Mouse (Mus musculus): ENCODE data around the gene Arhgap4. TPM values are rescaled to one million over a fixed set of nuclear protein-coding genes. Genes with fewer than 3 reads are reported as not detected.

Arhgap4 gene
- polyA plus RNA-seq, 1 experiment from 2014 or later, result 2.4 TPM

DNA sequence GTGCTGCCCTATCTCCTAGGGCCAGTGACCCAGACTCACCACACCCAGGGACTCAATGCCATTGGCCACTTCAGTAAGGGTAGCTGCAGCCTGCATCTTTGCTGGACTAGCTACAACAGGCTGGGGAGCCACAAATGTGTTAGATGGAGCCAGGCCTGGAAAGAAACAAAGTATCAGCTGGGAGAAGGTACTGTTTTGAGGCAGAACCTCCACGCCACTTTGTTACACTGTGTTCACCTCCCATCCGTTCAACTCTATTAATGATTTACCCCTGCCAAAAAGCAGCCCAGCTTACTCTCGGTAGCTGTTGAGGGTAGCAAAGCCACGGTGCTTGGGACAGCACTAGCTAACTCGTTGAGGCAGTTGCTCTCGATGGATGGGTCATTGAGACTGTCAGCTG lies 25.2 kb upstream of the Arhgap4 start:
- WGBS, result 88% methylated on average over 6 of the region's 6 CpGs
- no peaks in the 10 kb centered on the region for H3K9me3 ChIP-seq (replicated peaks)
- DNase-seq (ENCODE audit: low spot score), result no peak
- H3K27me3 ChIP-seq (ENCODE audit: low read depth, poor library complexity, severe bottlenecking), result peaks cover 30% of the 10 kb centered on the region
- H3K27ac ChIP-seq, result no peak overlapping the region
- H3K36me3 ChIP-seq, result peaks cover 100% of the 10 kb centered on the region
- no peak overlapping the region for H3K4me3 ChIP-seq
- H3K4me1 ChIP-seq, result no peaks in the 10 kb centered on the region

DNA sequence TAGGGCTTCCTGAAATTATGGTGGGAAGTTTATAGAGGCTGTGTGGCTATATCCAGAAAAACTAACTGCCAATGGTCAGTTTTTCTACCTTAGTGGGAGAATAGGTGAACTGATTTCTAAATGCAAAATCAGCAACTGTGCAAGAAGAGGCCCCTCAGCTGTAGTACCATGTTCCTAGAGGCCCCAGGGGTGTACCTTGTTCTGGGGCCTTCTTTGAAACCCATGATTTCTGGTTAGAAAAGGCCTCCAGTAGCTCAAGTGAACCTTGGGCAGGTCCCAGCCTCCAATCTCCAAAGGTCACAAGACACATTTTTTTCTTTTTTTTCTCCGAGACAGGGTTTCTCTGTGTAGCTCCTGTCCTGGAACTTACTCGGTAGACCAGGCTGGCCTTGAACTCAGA lies 20.6 kb upstream of the Arhgap4 start:
- Histone ChIP-seq H3K27ac (no peak overlapping the region), H3K36me3 (peaks cover 65% of the 10 kb centered on the region), H3K4me3 (no peak overlapping the region), H3K4me1 (no peaks in the 10 kb centered on the region), H3K9me3 (replicated peaks) (no peaks in the 10 kb centered on the region), H3K27me3 (ENCODE audit: low read depth, poor library complexity, severe bottlenecking) (peaks cover 38% of the 10 kb centered on the region)
- WGBS, result 94% methylated on average over 2 of the region's 2 CpGs
- DNase-seq (ENCODE audit: low spot score), result no peak

DNA sequence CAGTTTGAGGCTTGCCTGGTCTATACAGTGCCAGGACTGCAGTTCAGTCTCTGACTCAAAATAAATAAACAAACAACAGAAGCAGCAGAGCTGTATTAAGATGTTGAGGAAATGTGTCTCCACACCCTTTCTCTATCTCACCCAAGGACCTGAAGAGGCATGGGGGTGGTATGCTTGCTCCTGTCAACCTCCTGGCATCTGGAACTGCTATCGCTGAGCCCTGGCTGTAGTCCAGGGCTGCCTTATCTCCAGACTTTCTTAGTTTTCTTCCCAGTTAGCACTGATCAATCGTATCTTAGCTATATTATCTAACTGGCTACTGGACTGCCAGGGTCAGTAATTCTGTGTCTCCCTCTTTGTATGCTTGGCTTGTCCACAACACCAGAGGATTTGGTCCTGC lies 20.2 kb upstream of the Arhgap4 start:
- WGBS, result 86% methylated on average over 2 of the region's 2 CpGs
- peaks cover 61% of the 10 kb centered on the region for H3K36me3 ChIP-seq

DNA sequence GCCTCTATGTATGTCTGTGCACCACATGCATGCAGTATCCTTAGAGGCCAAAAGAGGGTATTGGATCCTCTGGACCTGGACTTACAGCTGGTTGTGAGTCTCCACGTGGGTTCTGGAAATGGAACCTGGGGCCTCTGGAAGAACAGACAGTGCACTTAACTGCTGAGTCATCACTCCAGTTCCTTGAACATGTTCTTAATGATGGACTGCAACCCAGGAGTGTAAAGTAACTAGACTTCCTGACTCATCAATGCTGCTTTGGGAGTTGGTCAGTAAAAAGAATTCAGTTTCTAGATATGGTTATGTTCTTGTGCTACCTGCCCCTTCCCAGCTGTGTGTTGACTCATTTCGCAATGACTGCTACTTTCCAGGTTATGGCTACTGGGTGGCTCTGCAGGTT lies 10.2 kb upstream of the Arhgap4 start:
- WGBS, result 70% methylated on average over 2 of the region's 2 CpGs
- Histone ChIP-seq H3K36me3 (no peaks in the 10 kb centered on the region), H3K4me3 (no peak overlapping the region), H3K9me3 (replicated peaks) (no peaks in the 10 kb centered on the region), H3K27ac (no peak overlapping the region), H3K27me3 (ENCODE audit: low read depth, poor library complexity, severe bottlenecking) (peaks cover 11% of the 10 kb centered on the region; the same call in 1 of the 2 replicates), H3K4me1 (no peaks in the 10 kb centered on the region)
- no peak for DNase-seq (ENCODE audit: low spot score)

More for the DNA sequence above, 20.2 kb upstream of the Arhgap4 start:
- no peak for DNase-seq (ENCODE audit: low spot score)
- peaks cover 33% of the 10 kb centered on the region for H3K27me3 ChIP-seq (ENCODE audit: low read depth, poor library complexity, severe bottlenecking)
- no peaks in the 10 kb centered on the region for H3K4me1 ChIP-seq
- H3K4me3 ChIP-seq, result no peak overlapping the region
- H3K27ac ChIP-seq, result no peak overlapping the region
- H3K9me3 ChIP-seq (replicated peaks), result no peaks in the 10 kb centered on the region

DNA sequence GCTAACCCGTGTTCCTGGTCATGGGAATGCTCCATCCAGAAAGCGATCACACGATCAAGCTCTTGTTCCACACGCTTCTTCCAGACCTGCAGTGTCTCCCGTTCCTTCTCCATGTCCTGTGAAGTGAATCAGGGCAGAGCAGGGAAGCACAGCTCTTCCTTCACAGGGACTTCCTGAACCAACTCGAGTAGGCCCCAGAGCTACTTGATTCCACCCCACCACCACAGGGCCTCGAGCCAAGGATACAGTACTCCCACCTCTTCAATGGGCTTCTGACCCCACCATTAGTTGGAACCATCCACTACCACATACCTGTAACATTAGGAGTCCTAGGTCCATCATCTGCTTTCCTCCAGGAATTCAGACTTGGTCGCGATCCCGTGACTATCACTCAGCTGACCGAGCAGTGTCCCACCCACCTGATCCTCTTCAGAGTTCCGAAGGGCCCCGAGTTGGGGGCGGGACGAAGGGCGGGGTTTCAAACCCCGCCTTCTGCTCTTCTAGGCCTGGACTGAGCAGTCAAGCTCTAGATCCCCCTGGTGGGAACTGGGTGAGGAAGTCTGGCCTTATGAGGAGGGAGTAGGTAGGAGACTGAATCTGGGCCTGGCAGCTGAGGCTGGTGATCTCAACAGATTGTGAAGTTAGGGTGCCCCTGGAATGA lies 8.9 kb upstream of the Arhgap4 start, which contains the start of gene Renbp:
Renbp (minus strand) TSS at position 449 of the 661 bp plus-strand sequence.
- H3K4me3 ChIP-seq, result peak within 1 kb of the TSS; percentile 31
- H3K4me1 ChIP-seq, result no peaks in the 10 kb centered on the region
- H3K9me3 ChIP-seq (replicated peaks), result no peaks in the 10 kb centered on the region
- peak; percentile 41 for DNase-seq (ENCODE audit: low spot score)
- 36% methylated on average over 17 of the region's 17 CpGs for WGBS
- H3K27me3 ChIP-seq (ENCODE audit: low read depth, poor library complexity, severe bottlenecking), result peaks cover 14% of the 10 kb centered on the region; the same call in 1 of the 2 replicates
- no peak within 1 kb of the TSS for H3K27ac ChIP-seq
- H3K36me3 ChIP-seq, result no peaks in the 10 kb centered on the region

DNA sequence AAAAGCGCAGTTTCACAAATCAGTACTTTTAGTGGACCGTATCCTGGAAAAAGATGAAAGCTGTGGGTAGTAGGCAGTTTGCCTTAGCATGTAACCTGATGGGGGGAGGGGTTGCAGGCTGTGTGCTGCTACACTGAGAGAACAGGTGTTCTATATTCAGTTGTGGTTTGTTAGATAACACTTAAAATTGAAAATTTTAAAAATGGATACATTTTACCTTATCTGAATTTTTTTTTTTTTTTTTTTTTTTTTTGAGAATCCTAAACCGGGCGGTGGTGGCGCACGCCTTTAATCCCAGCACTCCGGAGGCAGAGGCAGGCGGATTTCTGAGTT lies 846 bp upstream of the Arhgap4 start:
- H3K4me3 ChIP-seq, result peak overlapping the region; percentile 62
- 0 out of 2 replicates have a peak, but pooled peaks cover 4% of the 10 kb centered on the region for H3K4me1 ChIP-seq
- H3K36me3 ChIP-seq, result peaks cover 28% of the 10 kb centered on the region
- peak overlapping the region; percentile 88 for H3K27ac ChIP-seq
- 77% methylated on average over 8 of the region's 8 CpGs for WGBS
- no peak for DNase-seq (ENCODE audit: low spot score)
- H3K27me3 ChIP-seq (ENCODE audit: low read depth, poor library complexity, severe bottlenecking), result peaks cover 39% of the 10 kb centered on the region
- H3K9me3 ChIP-seq (replicated peaks), result no peaks in the 10 kb centered on the region

DNA sequence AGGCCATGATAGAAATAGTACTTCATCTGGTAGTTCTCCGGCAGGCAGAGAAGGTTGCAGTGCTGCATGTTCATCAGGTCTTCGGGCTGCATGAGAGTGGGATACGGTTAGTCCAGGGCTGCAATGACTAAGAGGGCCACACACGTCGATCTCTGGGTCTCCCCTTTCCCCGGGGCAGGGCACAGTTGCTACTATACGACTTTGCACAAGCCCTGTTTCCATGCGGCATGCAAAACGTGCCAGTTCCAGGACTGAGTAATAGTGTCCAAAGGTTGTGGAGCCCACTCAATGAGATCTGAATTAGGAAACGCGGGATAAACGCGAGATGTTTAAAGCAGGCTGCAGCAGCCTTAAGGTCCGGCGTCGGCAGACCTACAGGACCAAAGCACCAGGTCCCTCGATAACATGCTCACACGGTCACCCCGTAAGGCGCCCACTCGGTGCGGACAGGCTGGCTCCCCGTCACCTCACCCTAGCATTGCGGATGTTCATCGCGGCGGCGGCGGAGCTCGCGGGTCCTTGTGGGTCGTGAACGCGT lies 316 bp downstream of the Arhgap4 start:
- peak; percentile 34 for DNase-seq (ENCODE audit: low spot score)
- H3K27me3 ChIP-seq (ENCODE audit: low read depth, poor library complexity, severe bottlenecking), result peaks cover 47% of the 10 kb centered on the region
- peak overlapping the region; percentile 88 for H3K27ac ChIP-seq
- peaks cover 37% of the 10 kb centered on the region for H3K36me3 ChIP-seq
- H3K4me3 ChIP-seq, result peak overlapping the region; percentile 62
- WGBS, result 19% methylated on average over 34 of the region's 34 CpGs
- no peaks in the 10 kb centered on the region for H3K9me3 ChIP-seq (replicated peaks)
- H3K4me1 ChIP-seq, result 0 out of 2 replicates have a peak, but pooled peaks cover 4% of the 10 kb centered on the region

DNA sequence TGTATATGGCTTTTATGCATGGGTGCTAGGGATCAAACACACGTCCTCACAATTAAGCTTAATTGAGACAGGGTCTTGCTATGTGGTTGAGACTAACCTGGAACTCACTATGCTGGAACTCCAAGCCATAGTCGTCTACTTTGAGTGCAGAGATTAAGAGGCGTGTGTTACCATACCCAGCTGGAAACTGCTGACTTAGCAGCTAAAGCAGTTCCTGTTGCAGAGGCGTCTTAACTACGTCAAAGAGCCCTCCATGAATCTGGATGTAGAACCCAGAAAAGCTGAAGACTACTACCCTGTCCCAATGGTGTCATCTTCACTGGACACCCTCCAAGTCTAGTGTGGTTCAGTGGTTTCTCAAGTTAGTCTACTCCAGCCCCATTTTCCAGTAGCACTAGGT lies 3.0 kb downstream of the Arhgap4 start:
- DNase-seq (ENCODE audit: low spot score), result no peak
- WGBS, result 91% methylated on average over 5 of the region's 5 CpGs
- Histone ChIP-seq H3K4me3 (no peak overlapping the region), H3K27ac (no peak overlapping the region), H3K27me3 (ENCODE audit: low read depth, poor library complexity, severe bottlenecking) (peaks cover 53% of the 10 kb centered on the region), H3K4me1 (0 out of 2 replicates have a peak, but pooled peaks cover 4% of the 10 kb centered on the region), H3K9me3 (replicated peaks) (no peaks in the 10 kb centered on the region), H3K36me3 (peaks cover 37% of the 10 kb centered on the region)

DNA sequence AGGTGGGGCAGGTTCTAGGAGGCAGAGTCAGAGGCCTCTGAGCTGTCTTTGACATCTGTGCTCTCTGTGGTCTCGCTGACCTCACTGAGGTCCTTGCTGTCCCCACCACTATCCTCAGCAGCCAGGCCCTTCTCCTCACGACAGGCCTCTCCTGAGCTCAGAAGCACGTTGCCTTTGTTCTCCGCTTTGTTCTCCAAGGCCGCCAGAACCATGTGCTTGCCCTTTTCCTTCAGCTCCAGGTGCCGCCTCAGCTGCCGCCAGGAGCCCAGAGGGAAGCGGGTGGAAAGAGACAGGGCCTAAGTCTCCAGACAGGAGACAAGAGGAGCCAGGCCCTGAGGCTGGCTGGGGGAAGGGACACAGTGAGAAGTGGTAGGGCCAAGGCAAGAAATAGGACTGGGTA lies 4.7 kb downstream of the Arhgap4 start:
- Histone ChIP-seq H3K27me3 (ENCODE audit: low read depth, poor library complexity, severe bottlenecking) (peaks cover 52% of the 10 kb centered on the region), H3K4me3 (no peak overlapping the region), H3K36me3 (peaks cover 37% of the 10 kb centered on the region), H3K9me3 (replicated peaks) (no peaks in the 10 kb centered on the region), H3K27ac (no peak overlapping the region), H3K4me1 (0 out of 2 replicates have a peak, but pooled peaks cover 4% of the 10 kb centered on the region)
- DNase-seq (ENCODE audit: low spot score), result no peak
- WGBS, result 90% methylated on average over 8 of the region's 8 CpGs

DNA sequence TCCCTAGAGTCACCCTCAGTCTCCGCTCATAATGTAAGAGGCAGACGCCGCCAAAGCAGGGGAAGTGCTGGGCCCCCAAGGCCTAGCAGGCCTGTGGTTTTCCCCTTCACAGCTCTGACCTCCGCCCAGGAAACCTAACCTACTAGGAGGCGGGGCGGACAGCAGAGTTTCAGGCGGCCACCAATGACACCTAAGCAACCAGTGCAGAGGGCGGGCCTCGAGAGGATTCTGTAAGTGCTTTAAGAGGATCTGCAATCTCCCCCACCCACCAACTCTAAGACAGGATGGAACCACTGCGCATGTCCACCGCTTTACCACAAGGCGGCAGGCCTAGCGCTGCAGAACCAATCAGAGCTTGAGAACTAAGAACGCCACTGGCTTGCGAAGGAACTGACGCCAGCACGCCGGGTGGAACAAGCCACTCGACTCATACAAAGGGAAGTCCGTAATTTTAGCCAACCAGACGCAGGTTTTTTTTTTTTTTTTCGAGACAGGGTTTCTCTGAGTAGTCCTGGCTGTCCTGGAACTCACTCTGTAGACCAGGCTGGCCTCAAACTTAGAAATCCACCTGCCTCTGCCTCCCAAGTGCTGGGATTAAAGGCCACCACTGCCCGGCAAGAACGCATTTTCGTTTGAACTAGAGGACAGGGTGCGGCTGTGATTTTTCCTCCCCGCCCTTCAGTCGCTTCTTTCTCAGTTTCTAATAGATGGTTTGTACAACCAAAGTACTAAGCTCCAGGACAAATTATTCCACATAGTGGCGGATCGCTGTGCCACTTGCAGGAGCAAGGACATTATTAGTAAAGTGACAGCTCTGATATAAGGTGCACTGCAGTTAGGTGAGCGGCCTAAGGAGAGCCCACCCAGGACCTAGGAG lies 6.6 kb downstream of the Arhgap4 start:
- Histone ChIP-seq H3K27ac (peak overlapping the region; percentile 56; the same call in 1 of the 2 replicates), H3K36me3 (peaks cover 35% of the 10 kb centered on the region), H3K4me3 (peak overlapping the region; percentile 28), H3K4me1 (peaks cover 6% of the 10 kb centered on the region), H3K9me3 (replicated peaks) (no peaks in the 10 kb centered on the region), H3K27me3 (ENCODE audit: low read depth, poor library complexity, severe bottlenecking) (peaks cover 58% of the 10 kb centered on the region)
- 22% methylated on average over 31 of the region's 31 CpGs for WGBS
- DNase-seq (ENCODE audit: low spot score), result peak; percentile 83

DNA sequence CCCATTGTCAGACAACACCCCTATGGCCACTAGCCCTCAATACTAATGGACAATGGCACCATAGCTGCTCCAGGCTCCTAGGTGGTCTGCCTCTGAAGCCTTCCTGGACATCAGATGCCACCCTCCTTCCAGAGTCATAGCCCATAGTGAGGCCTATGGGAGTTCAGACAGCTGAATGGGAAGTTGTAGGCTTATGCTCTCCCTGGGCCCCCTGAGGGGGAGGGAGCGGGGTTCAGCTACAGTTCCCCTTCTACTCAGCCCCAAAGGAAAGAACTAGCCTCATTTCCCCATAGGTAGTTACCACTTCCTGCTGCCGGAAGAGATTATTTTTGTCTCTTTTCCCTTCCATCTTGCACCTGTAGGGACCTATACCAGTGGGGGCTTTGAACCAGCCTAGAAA lies 10.1 kb downstream of the Arhgap4 start:
- WGBS, result 79% methylated on average over 2 of the region's 2 CpGs
- Histone ChIP-seq H3K27me3 (ENCODE audit: low read depth, poor library complexity, severe bottlenecking) (peaks cover 51% of the 10 kb centered on the region), H3K27ac (no peak overlapping the region), H3K4me1 (peaks cover 6% of the 10 kb centered on the region), H3K36me3 (0 out of 2 replicates have a peak, but pooled peaks cover under 1% of the 10 kb centered on the region), H3K9me3 (replicated peaks) (no peaks in the 10 kb centered on the region), H3K4me3 (no peak overlapping the region)
- no peak for DNase-seq (ENCODE audit: low spot score)

DNA sequence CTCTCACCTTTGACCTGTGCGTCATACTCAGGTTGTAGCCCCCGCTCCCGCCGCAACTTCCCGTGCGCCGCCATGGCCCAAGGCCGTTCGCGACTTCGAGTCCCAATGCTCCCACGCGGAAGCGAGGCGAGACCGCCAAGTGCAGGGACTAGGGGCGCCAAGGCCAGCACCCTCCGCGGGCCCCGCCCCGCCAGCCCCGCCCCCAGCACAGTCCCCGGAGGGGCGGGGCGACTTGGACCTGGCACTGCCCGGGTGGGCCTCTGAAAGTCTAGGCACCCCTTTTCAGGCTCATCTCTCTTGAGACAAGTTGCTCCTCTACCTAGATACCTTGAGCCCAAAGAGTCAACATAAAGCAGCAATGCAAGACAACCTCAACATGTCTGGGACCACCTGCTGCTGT lies 10.5 kb downstream of the Arhgap4 start:
- WGBS, result 14% methylated on average over 26 of the region's 26 CpGs
- no peak overlapping the region for H3K27ac ChIP-seq
- peaks cover 6% of the 10 kb centered on the region for H3K4me1 ChIP-seq
- no peaks in the 10 kb centered on the region for H3K36me3 ChIP-seq
- no peaks in the 10 kb centered on the region for H3K9me3 ChIP-seq (replicated peaks)
- peak overlapping the region; percentile 37 for H3K4me3 ChIP-seq
- H3K27me3 ChIP-seq (ENCODE audit: low read depth, poor library complexity, severe bottlenecking), result peaks cover 55% of the 10 kb centered on the region
- no peak for DNase-seq (ENCODE audit: low spot score)

DNA sequence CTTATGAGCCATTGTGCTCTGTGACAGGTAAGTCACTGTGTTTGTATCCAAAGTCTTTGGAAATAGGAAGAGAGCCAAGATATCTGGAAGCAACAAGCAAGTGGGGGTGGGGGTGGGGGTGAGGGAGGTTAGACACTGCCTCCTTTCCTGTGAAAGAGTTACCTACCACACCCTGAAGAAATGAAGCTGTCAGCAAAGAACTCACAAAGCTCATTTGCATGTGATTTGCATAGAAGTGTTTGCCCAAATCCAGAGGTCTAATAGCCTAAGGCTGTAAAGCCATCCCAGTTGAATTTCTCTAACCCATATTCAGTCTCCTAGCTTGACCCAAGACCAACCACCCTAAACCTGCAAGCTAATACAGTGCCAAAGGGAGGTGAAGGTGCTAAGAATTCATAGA lies 11.2 kb downstream of the Arhgap4 start:
- Histone ChIP-seq H3K9me3 (replicated peaks) (no peaks in the 10 kb centered on the region), H3K4me3 (no peak overlapping the region), H3K27me3 (ENCODE audit: low read depth, poor library complexity, severe bottlenecking) (peaks cover 61% of the 10 kb centered on the region), H3K36me3 (no peaks in the 10 kb centered on the region), H3K27ac (no peak overlapping the region), H3K4me1 (peaks cover 6% of the 10 kb centered on the region)
- DNase-seq (ENCODE audit: low spot score), result no peak

Measured in limb, embryonic 10.5 days (tissue).